Mouse (Mus musculus) thymus, adult 18-20 months (tissue): Measurements from ENCODE around the gene Kcnk3.
A peak's percentile ranks its signal among the peaks of the same experiment; 100 is the strongest.

ENCODE experiments used
- DNase-seq, 2 experiments: peaks; one replicate each; pipeline ENCODE4 v3.0.0; 2022; ENCODE audit warnings: mixed read lengths in 2 of 2

Kcnk3 gene

DNA sequence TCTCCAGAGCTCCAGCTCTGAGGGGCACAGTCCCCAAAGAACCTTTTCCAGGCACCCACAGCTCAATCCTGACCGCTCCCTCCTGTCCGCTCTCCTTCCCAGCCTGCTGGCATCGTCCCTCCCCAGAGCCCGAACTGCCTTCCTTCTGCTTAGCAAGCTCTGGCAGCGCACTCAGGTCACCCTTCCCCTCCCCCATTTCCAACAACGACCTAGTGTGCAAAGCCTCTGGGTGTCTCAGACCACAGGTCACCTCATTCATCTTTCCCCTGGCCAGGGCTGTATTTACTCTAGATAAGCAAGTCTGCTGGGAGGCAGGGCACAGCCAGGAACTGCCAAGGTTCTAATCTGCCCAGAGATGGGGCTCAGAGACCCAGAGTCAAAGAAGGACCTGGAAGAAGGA is 27.4 kb downstream of the Kcnk3 start:
- no peak for DNase-seq

- no peak for DNase-seq
Observed at GRCm38 (mm10) chr5:30615819-30616218, 27.8 kb downstream of the Kcnk3 start.

DNA sequence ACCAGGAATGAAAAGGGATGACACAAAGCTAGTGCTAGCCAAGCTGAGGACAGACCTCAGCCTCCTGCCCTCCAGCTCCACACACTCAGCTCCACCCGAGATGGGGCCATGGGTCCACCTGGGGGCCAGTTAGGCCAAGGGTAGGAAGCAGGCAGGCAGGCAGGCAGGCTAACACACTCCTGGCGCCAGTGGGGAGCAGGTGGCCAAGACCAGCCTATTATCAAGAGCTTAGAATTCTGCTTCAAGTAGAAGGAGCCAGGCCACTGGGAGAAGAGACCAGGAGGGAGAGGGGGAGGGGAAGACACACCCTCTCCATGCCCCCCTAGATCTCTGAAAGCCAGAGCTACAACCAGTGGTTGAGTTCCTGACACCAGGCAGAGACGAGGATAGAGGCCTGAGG is 28.7 kb downstream of the Kcnk3 start:
- DNase-seq = no peak

DNA sequence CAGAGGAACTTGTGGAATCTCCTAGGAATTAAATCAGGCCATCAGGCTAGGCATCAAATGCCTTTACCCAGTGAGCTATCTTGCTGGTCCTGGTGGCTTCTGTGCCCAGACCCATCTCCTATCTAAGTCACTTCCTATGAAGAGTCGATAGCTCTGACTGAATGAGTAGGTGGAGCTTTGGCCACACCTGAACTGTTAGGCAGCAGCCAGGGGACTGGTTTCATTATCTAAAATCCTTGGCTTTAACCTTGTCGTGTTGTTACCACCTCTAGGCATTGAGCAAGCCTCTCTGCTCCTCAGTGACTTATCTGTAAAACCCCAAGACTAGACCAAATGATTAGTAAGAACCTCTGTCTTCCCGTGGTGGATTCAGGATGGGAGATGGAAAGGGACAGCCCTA is 29.4 kb downstream of the Kcnk3 start:
- no peak for DNase-seq

GRCm38 (mm10) chr5:30617851-30618250 is 29.9 kb downstream of the Kcnk3 start:
- no peak for DNase-seq

DNA sequence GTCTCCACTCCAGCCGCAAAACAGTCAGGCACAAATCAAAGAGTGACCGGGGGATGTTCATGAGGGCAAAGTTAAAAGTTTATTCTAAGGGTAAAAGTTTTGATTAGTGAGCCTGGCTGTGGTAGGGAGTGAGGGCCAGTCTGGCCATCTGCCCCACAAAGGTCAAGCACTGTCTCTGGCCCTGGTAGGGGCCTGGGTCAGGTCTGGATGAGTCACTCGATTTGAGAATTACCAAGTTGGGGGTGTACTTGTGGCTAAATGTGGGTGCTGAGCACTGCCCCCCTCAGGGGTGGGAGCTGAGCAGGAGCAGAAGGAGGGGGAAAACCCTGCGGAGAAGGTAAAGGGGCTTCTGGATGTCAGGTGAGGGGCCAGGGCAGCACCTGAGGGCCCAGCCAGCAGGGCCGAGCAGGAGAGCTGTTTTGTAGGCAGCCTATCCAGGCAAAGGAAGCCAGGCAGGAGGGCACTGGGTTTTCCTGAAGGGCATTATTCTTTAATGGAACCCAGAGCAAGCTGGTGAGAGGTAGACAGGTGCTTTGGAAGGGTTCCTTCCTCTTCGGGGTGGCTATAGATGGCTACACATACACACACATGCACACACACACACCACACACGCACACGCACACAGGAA is 30.5 kb downstream of the Kcnk3 start:
- DNase-seq = no peak

- no peak for DNase-seq
Observed at GRCm38 (mm10) chr5:30619211-30619610, 31.2 kb downstream of the Kcnk3 start.

GRCm38 (mm10) chr5:30620567-30620966 is 32.6 kb downstream of the Kcnk3 start:
- DNase-seq = no peak

DNA sequence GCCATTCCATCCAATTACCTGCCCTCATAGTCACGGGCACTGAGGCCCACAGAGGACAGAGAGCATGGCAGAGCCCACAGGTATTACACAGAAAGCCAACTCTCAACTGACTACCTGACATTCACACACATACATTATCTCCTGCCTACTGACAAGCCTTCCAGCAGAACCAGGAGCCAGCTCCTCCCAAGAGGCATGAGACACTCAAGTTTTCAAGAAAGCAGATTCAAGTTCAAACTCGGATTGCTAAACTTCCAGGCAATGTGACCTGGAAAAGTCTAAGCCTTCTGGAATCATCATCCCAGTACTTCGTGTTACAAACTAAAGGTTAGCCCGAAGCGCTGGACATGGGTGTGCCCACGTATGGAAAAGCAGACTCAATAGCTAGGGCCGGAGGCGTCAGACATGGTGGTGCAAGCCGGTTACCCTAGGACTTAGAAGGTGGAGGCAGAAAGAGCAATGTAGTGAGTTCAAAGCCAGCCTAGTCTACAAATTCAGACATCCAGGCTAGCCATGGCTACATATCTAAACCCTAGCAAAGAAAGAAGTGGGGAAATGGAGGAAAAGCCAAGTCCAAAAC is 33.3 kb downstream of the Kcnk3 start:
- no peak for DNase-seq

DNA sequence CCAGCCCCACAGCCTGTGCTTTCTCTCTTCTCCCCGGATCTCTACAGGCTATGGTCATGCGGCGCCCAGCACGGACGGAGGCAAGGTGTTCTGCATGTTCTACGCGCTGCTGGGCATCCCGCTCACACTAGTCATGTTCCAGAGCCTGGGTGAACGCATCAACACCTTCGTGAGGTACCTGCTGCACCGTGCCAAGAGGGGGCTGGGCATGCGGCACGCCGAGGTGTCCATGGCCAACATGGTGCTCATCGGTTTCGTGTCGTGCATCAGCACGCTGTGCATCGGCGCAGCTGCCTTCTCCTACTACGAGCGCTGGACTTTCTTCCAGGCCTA is 33.8 kb downstream of the Kcnk3 start:
- no peak for DNase-seq

DNA sequence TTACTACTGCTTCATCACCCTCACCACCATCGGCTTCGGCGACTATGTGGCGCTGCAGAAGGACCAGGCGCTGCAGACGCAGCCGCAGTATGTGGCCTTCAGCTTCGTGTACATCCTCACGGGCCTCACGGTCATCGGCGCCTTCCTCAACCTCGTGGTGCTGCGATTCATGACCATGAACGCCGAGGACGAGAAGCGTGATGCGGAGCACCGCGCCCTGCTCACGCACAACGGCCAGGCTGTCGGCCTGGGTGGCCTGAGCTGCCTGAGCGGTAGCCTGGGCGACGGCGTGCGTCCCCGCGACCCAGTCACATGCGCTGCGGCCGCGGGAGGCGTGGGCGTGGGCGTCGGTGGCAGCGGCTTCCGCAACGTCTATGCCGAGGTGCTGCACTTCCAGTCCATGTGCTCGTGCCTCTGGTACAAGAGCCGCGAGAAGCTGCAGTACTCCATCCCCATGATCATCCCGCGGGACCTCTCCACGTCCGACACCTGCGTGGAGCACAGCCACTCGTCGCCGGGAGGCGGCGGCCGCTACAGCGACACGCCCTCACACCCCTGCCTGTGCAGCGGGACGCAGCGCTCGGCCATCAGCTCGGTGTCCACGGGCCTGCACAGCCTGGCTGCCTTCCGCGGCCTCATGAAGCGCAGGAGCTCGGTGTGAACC is 34.3 kb downstream of the Kcnk3 start:
- DNase-seq = no peak

GRCm38 (mm10) chr5:30622841-30623185 is 34.8 kb downstream of the Kcnk3 start:
- DNase-seq = no peak

- no peak for DNase-seq
Observed at GRCm38 (mm10) chr5:30623380-30623779, 35.4 kb downstream of the Kcnk3 start.

DNA sequence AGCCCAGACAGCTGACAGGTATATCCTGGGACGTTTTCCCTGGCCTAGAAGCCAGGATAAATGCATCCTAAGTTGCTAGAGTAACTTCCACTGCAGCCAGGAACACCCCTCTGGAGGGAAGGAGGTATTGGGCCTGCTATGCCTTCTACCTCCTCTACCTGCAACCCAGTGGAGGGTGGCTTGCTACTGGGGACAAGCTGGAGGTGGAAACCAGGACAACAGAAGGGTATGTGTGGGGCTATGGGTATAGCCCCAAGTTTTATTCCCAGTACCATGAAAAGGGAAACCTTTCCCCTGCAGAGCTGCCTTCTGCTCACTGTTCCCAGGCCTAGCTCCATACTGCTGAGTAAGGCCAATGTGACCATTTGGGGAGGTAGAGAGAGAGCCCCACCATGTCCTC is 36.3 kb downstream of the Kcnk3 start:
- DNase-seq = no peak

DNA sequence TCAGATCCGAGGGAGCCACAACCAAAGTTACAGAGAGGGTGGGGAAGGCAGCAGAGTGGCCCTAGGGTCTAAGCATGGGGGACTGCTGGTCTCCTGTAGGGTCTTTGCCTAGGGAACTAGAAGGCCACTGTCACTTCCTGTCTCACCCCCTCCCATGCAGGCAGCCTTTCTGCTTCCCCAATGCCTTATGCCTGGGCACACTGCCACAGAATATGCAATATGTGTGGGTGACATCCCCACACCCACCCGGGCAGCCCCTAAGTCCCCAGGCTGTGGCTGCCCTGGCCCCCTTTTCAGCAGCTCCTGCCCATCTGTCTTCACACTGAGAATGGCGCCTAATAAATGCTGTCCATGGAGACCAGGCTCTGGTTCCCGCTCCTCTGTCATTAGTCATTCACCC is 36.9 kb downstream of the Kcnk3 start:
- DNase-seq = no peak

- no peak for DNase-seq
Observed at GRCm38 (mm10) chr5:30625379-30625778, 37.4 kb downstream of the Kcnk3 start.

DNA sequence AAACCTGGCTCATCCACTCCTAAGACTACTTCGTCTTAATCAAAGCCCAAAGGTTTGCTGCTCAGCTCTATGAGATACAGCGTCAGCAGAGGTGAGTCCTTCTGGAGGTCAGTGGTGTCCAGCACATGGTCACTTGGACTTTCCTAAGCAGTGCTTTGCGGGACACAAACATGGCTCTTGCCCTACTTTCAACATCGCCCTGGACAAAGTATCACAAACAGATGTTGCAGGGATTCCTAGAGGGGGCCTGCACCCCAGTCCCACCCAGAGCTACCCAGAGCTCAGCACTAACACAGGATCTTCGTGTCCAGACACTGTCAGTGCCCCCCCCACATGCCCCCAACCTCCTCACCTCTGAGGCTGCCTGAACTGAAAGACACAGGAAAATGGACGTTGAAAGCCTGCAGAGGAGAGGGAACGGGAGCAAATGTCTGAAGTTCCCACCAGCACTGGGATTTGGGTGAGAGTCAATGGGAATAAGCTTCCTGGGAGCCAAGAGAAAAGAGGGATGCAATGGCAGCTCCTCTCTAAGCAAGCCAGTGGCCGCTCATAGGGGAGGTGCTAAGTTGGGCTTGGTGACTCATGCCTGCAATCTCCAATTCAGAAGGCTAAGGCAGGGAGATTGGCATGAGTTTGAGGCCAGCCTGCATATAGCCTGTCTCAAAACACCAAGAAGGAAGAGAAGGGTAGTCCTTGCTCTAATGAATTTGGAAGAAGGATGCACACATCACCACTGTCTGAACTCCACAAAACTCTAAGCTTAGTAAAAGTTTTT is 38.5 kb downstream of the Kcnk3 start:
- DNase-seq = no peak

DNA sequence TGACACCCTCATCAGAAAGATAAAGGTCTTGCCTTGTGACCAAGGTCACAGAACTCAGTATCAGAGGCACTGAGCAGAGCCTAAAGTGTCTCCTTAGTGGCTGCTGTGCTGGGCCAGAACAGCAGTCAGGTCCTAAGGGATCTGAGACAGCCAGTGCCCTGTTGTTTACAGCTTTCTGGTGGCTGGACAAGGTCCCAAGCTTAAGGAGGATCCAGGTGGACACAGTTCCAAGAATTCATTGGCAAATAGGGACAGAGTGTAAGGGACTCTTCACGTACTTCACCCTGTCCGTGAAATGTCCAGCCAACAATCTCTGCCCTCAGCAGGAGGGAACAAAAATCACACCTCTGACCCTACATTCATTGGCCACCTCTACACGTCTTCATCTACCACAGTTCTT is 40.5 kb downstream of the Kcnk3 start:
- DNase-seq = no peak

GRCm38 (mm10) chr5:30630401-30630800 is 42.4 kb downstream of the Kcnk3 start:
- no peak for DNase-seq

DNA sequence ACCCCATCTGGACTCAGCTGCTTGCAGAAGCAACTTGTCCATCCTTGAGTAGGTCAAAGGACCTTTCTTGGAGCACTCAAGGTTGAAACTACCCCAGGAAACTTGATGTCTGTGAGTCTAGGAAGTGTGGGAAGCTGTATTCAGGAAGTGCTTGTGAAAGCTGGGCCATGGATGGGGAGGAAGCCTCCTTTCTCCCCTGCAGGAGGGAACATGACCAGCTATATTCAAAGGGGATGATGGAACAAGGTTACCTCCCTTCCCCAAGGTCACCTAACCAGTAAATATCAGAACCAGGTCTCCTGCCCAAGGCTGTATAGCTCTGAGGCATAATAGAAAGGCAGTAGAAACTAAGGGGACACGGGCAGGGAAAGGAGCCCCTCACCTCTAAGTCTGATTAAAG is 44.2 kb downstream of the Kcnk3 start:
- DNase-seq = no peak

GRCm38 (mm10) chr5:30636994-30637393 is 49.0 kb downstream of the Kcnk3 start:
- no peak for DNase-seq

DNA sequence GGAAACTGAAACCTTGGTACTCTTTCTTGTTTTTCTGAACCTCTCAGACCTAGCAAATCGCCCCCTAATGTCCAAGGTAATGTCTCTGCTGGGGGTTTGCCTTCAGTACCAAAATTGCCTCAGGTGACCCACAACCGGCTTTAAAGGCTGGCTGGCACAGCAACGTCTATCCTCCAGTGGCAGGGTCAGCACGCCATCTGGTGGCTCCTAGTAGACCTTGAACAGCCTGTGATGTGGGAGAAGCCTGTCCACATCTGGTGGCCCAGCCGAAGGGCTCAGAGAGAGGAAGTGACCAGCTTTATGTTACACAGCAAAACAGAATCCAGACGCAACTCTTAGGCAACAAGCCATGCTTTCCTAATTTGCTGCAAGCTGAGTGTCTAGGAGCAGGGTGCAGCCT is 50.1 kb downstream of the Kcnk3 start:
- peak in 1 of 2 experiments; percentile 19 for DNase-seq

DNA sequence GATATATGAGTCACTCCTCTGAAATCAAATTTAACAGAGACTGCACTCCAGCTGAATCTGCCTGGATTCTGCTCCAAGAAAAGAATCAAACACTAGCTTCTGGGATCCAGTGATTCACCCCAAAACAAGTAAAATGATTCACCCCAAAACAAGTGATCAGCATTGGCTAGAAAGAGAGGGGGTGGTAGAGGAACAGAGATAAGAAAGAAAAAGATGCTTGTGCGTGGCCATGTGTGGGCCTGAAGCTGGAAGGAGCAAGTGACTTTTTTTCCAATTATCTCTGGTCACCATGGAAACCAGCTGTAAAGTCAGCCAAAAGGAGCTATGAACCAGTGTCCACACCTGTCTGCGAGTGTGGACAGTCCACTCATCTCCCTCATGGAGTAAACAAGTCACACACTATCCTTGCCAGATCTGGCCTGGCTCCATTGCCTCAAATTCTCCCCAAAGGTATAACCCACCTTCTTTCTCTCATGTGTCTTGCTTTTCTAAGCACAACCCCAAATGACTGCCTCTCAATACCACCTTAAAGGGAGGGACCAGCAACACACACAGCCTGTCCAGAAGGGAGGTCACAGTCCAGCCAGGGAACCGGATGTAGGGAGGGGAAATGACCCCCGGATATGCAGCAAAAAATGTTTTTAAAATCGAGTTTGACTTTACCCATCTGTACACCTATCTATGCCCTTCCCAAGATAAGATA is 55.7 kb downstream of the Kcnk3 start:
- no peak for DNase-seq
